Mouse (Mus musculus) cerebellum, postnatal 10 days (tissue): ENCODE results near the gene 2010111I01Rik.

ENCODE experiments used
- DNase-seq, 2 experiments: peaks; one replicate each; pipeline ENCODE4 v3.0.0; 2021; ENCODE audit warnings: mixed read lengths in 2 of 2

The 2010111I01Rik gene

GRCm38 (mm10) chr13:63272017-63272601 lies 307.4 kb downstream of the 2010111I01Rik start:
- DNase-seq: peak in 1 of 2 experiments; percentile 16

GRCm38 (mm10) chr13:63272602-63273229 lies 308.0 kb downstream of the 2010111I01Rik start:
- DNase-seq: peak; percentile 57 to 69

- DNase-seq: no peak
Measured at GRCm38 (mm10) chr13:63273859-63274258, 309.2 kb downstream of the 2010111I01Rik start.

- DNase-seq: no peak
Measured at GRCm38 (mm10) chr13:63274488-63275166, 309.9 kb downstream of the 2010111I01Rik start.

- DNase-seq: no peak
Measured at GRCm38 (mm10) chr13:63276389-63276788, 311.7 kb downstream of the 2010111I01Rik start.

GRCm38 (mm10) chr13:63277316-63277715 lies 312.6 kb downstream of the 2010111I01Rik start:
- no peak for DNase-seq

GRCm38 (mm10) chr13:63278141-63278631 lies 313.5 kb downstream of the 2010111I01Rik start:
- no peak for DNase-seq

GRCm38 (mm10) chr13:63278796-63279475 lies 314.2 kb downstream of the 2010111I01Rik start:
- peak in 1 of 2 experiments; percentile 30 for DNase-seq

GRCm38 (mm10) chr13:63279807-63280206 lies 315.1 kb downstream of the 2010111I01Rik start:
- DNase-seq: no peak

- DNase-seq: no peak
Measured at GRCm38 (mm10) chr13:63280344-63280743, 315.7 kb downstream of the 2010111I01Rik start.

GRCm38 (mm10) chr13:63281206-63281605 lies 316.5 kb downstream of the 2010111I01Rik start:
- no peak for DNase-seq

- no peak for DNase-seq
Measured at GRCm38 (mm10) chr13:63283236-63283635, 318.5 kb downstream of the 2010111I01Rik start.

GRCm38 (mm10) chr13:63284748-63285147 lies 320.1 kb downstream of the 2010111I01Rik start:
- DNase-seq: no peak

- peak; percentile 67 to 72 for DNase-seq
Measured at GRCm38 (mm10) chr13:63286483-63287102, 321.9 kb downstream of the 2010111I01Rik start.

- DNase-seq: no peak
Measured at GRCm38 (mm10) chr13:63289152-63289551, 324.5 kb downstream of the 2010111I01Rik start.

GRCm38 (mm10) chr13:63289687-63290086 lies 325.0 kb downstream of the 2010111I01Rik start:
- DNase-seq: peak in 1 of 2 experiments; percentile 62

- no peak for DNase-seq
Measured at GRCm38 (mm10) chr13:63290126-63290525, 325.4 kb downstream of the 2010111I01Rik start.

- DNase-seq: no peak
Measured at GRCm38 (mm10) chr13:63291016-63291415, 326.3 kb downstream of the 2010111I01Rik start.

- no peak for DNase-seq
Measured at GRCm38 (mm10) chr13:63293647-63294046, 329.0 kb downstream of the 2010111I01Rik start.

GRCm38 (mm10) chr13:63294359-63295193 lies 329.9 kb downstream of the 2010111I01Rik start:
- peak in 1 of 2 experiments; percentile 55 for DNase-seq

- no peak for DNase-seq
Measured at GRCm38 (mm10) chr13:63296300-63296699, 331.6 kb downstream of the 2010111I01Rik start.

- no peak for DNase-seq
Measured at GRCm38 (mm10) chr13:63297003-63297402, 332.3 kb downstream of the 2010111I01Rik start.
